Mouse (Mus musculus): ENCODE results near the gene Cpxcr1. TPM values are rescaled to one million over a fixed set of nuclear protein-coding genes. Genes with fewer than 3 reads are reported as not detected.

The Cpxcr1 gene
- not detected in 2 replicates for polyA plus RNA-seq (2015; fragmentation: Nextera tagmentation; extraction: Ambion mirVana)

DNA sequence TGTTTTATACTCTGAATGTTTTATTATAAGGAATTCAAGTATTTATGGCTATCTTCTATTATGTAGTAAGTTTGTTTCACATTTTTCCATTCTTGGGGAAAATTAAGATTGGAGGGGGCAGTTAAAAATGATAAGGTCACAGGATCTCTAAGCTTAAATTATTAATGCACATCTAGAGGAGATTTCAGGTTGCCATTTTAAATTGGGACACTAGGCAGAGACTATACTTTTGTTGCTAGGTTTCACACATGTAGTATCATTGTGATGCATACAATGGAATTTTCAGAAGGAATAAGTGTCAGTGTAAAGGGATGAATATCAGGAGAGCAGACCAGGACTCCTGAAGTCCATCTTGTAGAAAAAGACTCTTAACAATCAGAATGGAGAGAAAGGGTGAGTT, at the start of gene Cpxcr1:
Cpxcr1 (plus strand) TSS at position 301 of the 400 bp plus-strand sequence.

Other genes starting within 250 kb of the Cpxcr1 start
- gene H2afb2, start 232.2 kb downstream of the Cpxcr1 start, polyA plus RNA-seq (2015; fragmentation: Nextera tagmentation; extraction: Ambion mirVana) = not detected in 2 replicates

Data from adrenal gland, postnatal 0 days (tissue).